Mouse (Mus musculus): ENCODE measurements at regions not wholly inside any gene's neighbourhood (a gene's known extent, or its start where the extent isn't known, plus 50 kb on each side); places are given as distances from the start of the nearest gene placed in this dataset.
A peak's percentile ranks its signal among the peaks of the same experiment; 100 is the strongest.
"Not testable (repeated sequence)": the region's sequence is repeated elsewhere in the genome, so short reads cannot be mapped to it uniquely, and the experiment has no call there.

GRCm38 (mm10) chr8:35121084-35121483, 644.5 kb upstream of the Gm19410 start:
- no peak for DNase-seq (ENCODE audit: low read depth in 1 of 2, low spot score in 2 of 2)

- peak in 1 of 2 experiments; percentile 6 for DNase-seq (ENCODE audit: low read depth in 1 of 2, low spot score in 2 of 2)
Measured at GRCm38 (mm10) chr8:35123196-35123621, 642.4 kb upstream of the Gm19410 start.

- no peak for DNase-seq (ENCODE audit: low read depth in 1 of 2, low spot score in 2 of 2)
Measured at GRCm38 (mm10) chr8:35125179-35125578, 640.4 kb upstream of the Gm19410 start.

GRCm38 (mm10) chr8:35132281-35132680, 633.3 kb upstream of the Gm19410 start:
- no peak for DNase-seq (ENCODE audit: low read depth in 1 of 2, low spot score in 2 of 2)

- DNase-seq (ENCODE audit: low read depth in 1 of 2, low spot score in 2 of 2), result peak in 1 of 2 experiments; percentile 22
Measured at GRCm38 (mm10) chr8:35135630-35136029, 630.0 kb upstream of the Gm19410 start.

- DNase-seq (ENCODE audit: low read depth in 1 of 2, low spot score in 2 of 2), result peak in 1 of 2 experiments; percentile 5
Measured at GRCm38 (mm10) chr8:35136643-35137042, 628.9 kb upstream of the Gm19410 start.

- DNase-seq (ENCODE audit: low read depth in 1 of 2, low spot score in 2 of 2), result no peak
Measured at GRCm38 (mm10) chr8:35140775-35141174, 624.8 kb upstream of the Gm19410 start.

GRCm38 (mm10) chr8:35143018-35143656, 622.5 kb upstream of the Gm19410 start:
- no peak for DNase-seq (ENCODE audit: low read depth in 1 of 2, low spot score in 2 of 2)

GRCm38 (mm10) chr8:35143684-35144083, 621.9 kb upstream of the Gm19410 start:
- DNase-seq (ENCODE audit: low read depth in 1 of 2, low spot score in 2 of 2), result no peak

- DNase-seq (ENCODE audit: low read depth in 1 of 2, low spot score in 2 of 2), result no peak
Measured at GRCm38 (mm10) chr8:35144401-35144800, 621.2 kb upstream of the Gm19410 start.

GRCm38 (mm10) chr8:35147481-35147880, 618.1 kb upstream of the Gm19410 start:
- DNase-seq (ENCODE audit: low read depth in 1 of 2, low spot score in 2 of 2), result no peak

GRCm38 (mm10) chr8:35147967-35148366, 617.6 kb upstream of the Gm19410 start:
- no peak for DNase-seq (ENCODE audit: low read depth in 1 of 2, low spot score in 2 of 2)

GRCm38 (mm10) chr8:35152585-35152984, 613.0 kb upstream of the Gm19410 start:
- no peak for DNase-seq (ENCODE audit: low read depth in 1 of 2, low spot score in 2 of 2)

- no peak for DNase-seq (ENCODE audit: low read depth in 1 of 2, low spot score in 2 of 2)
Measured at GRCm38 (mm10) chr8:35156272-35156671, 609.3 kb upstream of the Gm19410 start.

- DNase-seq (ENCODE audit: low read depth in 1 of 2, low spot score in 2 of 2), result no peak
Measured at GRCm38 (mm10) chr8:35157711-35158110, 607.9 kb upstream of the Gm19410 start.

GRCm38 (mm10) chr8:35159329-35159728, 606.3 kb upstream of the Gm19410 start:
- peak in 1 of 2 experiments; percentile 36 for DNase-seq (ENCODE audit: low read depth in 1 of 2, low spot score in 2 of 2)

GRCm38 (mm10) chr8:35160230-35160629, 605.4 kb upstream of the Gm19410 start:
- no peak for DNase-seq (ENCODE audit: low read depth in 1 of 2, low spot score in 2 of 2)

GRCm38 (mm10) chr8:35162166-35162565, 603.4 kb upstream of the Gm19410 start:
- DNase-seq (ENCODE audit: low read depth in 1 of 2, low spot score in 2 of 2), result not testable (repeated sequence)

GRCm38 (mm10) chr8:35166611-35167010, 599.0 kb upstream of the Gm19410 start:
- no peak for DNase-seq (ENCODE audit: low read depth in 1 of 2, low spot score in 2 of 2)

- DNase-seq (ENCODE audit: low read depth in 1 of 2, low spot score in 2 of 2), result no peak
Measured at GRCm38 (mm10) chr8:35171536-35172310, 593.9 kb upstream of the Gm19410 start.

- no peak for DNase-seq (ENCODE audit: low read depth in 1 of 2, low spot score in 2 of 2)
Measured at GRCm38 (mm10) chr8:35177314-35177713, 588.3 kb upstream of the Gm19410 start.

GRCm38 (mm10) chr8:35180075-35180474, 585.5 kb upstream of the Gm19410 start:
- DNase-seq (ENCODE audit: low read depth in 1 of 2, low spot score in 2 of 2), result no peak

All from monocyte, adult 2 months (primary cell).